Mouse (Mus musculus): ENCODE results near the gene Rab11fip5.

Rab11fip5 gene

GRCm38 (mm10) chr6:85366387-85366786, 8.0 kb downstream of the Rab11fip5 start:
- CTCF ChIA-PET, result interaction anchor here in 1 of 4 experiments (0.6 kb wide), 1 partner anchor 59 kb away, joined by 3 read pairs; no protein-coding TSS in a partner anchor
- POLR2A ChIA-PET, result interaction anchor here in 3 of 4 experiments (0.6 to 3.6 kb wide), 7 partner anchors 8 to 151 kb away, joined by 3 to 22 read pairs (median 4); partner anchors contain the start of gene Rab11fip5 (in 2 of the 3)

GRCm38 (mm10) chr6:85364439-85364838, 10.0 kb downstream of the Rab11fip5 start:
- CTCF ChIA-PET, result interaction anchor here in 3 of 4 experiments (0.6 to 1.5 kb wide), 4 partner anchors 15 to 1133 kb away, joined by 3 to 4 read pairs (median 3); no protein-coding TSS in a partner anchor

GRCm38 (mm10) chr6:85363906-85364260, 10.6 kb downstream of the Rab11fip5 start:
- CTCF ChIA-PET, result interaction anchor here in 3 of 4 experiments (0.6 to 0.7 kb wide), 3 partner anchors 14 to 1134 kb away, joined by 3 read pairs; no protein-coding TSS in a partner anchor
- POLR2A ChIA-PET, result interaction anchor here in 3 of 4 experiments (0.7 to 3.6 kb wide), 6 partner anchors 11 to 20 kb away, joined by 3 to 22 read pairs (median 8); partner anchors contain the start of gene Rab11fip5 (in 3 of the 3)

More at GRCm38 (mm10) chr6:85364439-85364838, 10.0 kb downstream of the Rab11fip5 start:
- POLR2A ChIA-PET, result interaction anchor here in 3 of 4 experiments (1.0 to 3.6 kb wide), 6 partner anchors 10 to 15 kb away, joined by 3 to 22 read pairs (median 8); partner anchors contain the start of gene Rab11fip5 (in 3 of the 3)

GRCm38 (mm10) chr6:85363231-85363905, 11.1 kb downstream of the Rab11fip5 start:
- ChIA-PET POLR2A (interaction anchor here in 3 of 4 experiments (0.7 to 3.6 kb wide), 3 partner anchors 11 to 21 kb away, joined by 3 to 22 read pairs (median 18); partner anchors contain the start of gene Rab11fip5 (in 2 of the 3)), CTCF (no interaction called here)

- POLR2A ChIA-PET, result interaction anchor here in 2 of 4 experiments (0.8 to 7.6 kb wide), 6 partner anchors 9 to 89 kb away, joined by 3 to 94 read pairs (median 22); partner anchors contain the start of genes Rab11fip5 (in 2 of the 2), Cct7 (in 1 of the 2) and Pradc1 (in 1 of the 2)
- CTCF ChIA-PET, result interaction anchor here in 3 of 4 experiments (1.1 to 3.6 kb wide), 6 partner anchors 12 to 208 kb away, joined by 3 to 13 read pairs (median 4); partner anchors contain the start of gene Rab11fip5 (in 2 of the 3)
Observed at GRCm38 (mm10) chr6:85362610-85363009, 11.8 kb downstream of the Rab11fip5 start.

GRCm38 (mm10) chr6:85360311-85360710, 14.1 kb downstream of the Rab11fip5 start:
- POLR2A ChIA-PET, result interaction anchor here in 3 of 4 experiments (0.5 to 7.6 kb wide), 27 partner anchors 11 to 266 kb away, joined by 3 to 94 read pairs (median 6); partner anchors contain the start of genes Rab11fip5 (in 3 of the 3), Pradc1 (in 2 of the 3), Cct7 (in 1 of the 3) and Emx1 (in 1 of the 3)
- CTCF ChIA-PET, result interaction anchor here (0.5 to 3.6 kb wide), 10 partner anchors 14 to 224 kb away, joined by 3 to 13 read pairs (median 6); partner anchors contain the start of gene Rab11fip5 (in 2 of the 4)

GRCm38 (mm10) chr6:85358877-85359276, 15.6 kb downstream of the Rab11fip5 start:
- CTCF ChIA-PET, result interaction anchor here in 3 of 4 experiments (0.9 to 2.3 kb wide), 4 partner anchors 12 to 38 kb away, joined by 4 to 7 read pairs (median 6); no protein-coding TSS in a partner anchor
- POLR2A ChIA-PET, result interaction anchor here in 3 of 4 experiments (1.3 to 7.6 kb wide), 6 partner anchors 10 to 93 kb away, joined by 4 to 94 read pairs (median 18); partner anchors contain the start of genes Rab11fip5 (in 3 of the 3) and Pradc1 (in 1 of the 3)

GRCm38 (mm10) chr6:85356682-85357465, 17.6 kb downstream of the Rab11fip5 start:
- POLR2A ChIA-PET, result interaction anchor here in 3 of 4 experiments (0.6 to 7.6 kb wide), 9 partner anchors 10 to 252 kb away, joined by 3 to 94 read pairs (median 5); partner anchors contain the start of gene Rab11fip5 (in 2 of the 3)
- CTCF ChIA-PET, result interaction anchor here in 3 of 4 experiments (0.6 to 1.8 kb wide), 8 partner anchors 11 to 1888 kb away, joined by 3 to 7 read pairs (median 3); no protein-coding TSS in a partner anchor

- ChIA-PET CTCF (interaction anchor here (0.6 to 1.8 kb wide), 12 partner anchors 9 to 200 kb away, joined by 3 to 7 read pairs (median 4); no protein-coding TSS in a partner anchor), POLR2A (interaction anchor here in 3 of 4 experiments (0.6 to 7.6 kb wide), 7 partner anchors 13 to 65 kb away, joined by 3 to 94 read pairs (median 4); partner anchors contain the start of gene Rab11fip5 (in 2 of the 3))
Observed at GRCm38 (mm10) chr6:85355753-85356152, 18.7 kb downstream of the Rab11fip5 start.

- ChIA-PET CTCF (interaction anchor here in 3 of 4 experiments (0.6 to 2.0 kb wide), 5 partner anchors 20 to 200 kb away, joined by 3 to 5 read pairs (median 3); no protein-coding TSS in a partner anchor), POLR2A (interaction anchor here in 2 of 4 experiments (0.7 to 2.4 kb wide), 5 partner anchors 8 to 41 kb away, joined by 3 to 7 read pairs (median 3); no protein-coding TSS in a partner anchor)
Observed at GRCm38 (mm10) chr6:85354709-85355108, 19.7 kb downstream of the Rab11fip5 start.

- POLR2A ChIA-PET, result interaction anchor here in 1 of 4 experiments (0.6 to 2.4 kb wide), 2 partner anchors 27 to 77 kb away, joined by 5 to 7 read pairs; no protein-coding TSS in a partner anchor
- CTCF ChIA-PET, result interaction anchor here in 2 of 4 experiments (0.7 to 2.0 kb wide), 4 partner anchors 20 to 43 kb away, joined by 3 to 5 read pairs (median 4); partner anchors contain the start of gene Rab11fip5 (in 1 of the 2)
Observed at GRCm38 (mm10) chr6:85353706-85354105, 20.7 kb downstream of the Rab11fip5 start.

- ChIA-PET CTCF (interaction anchor here in 1 of 4 experiments (1.6 to 2.9 kb wide), 2 partner anchors 48 to 195 kb away, joined by 3 to 8 read pairs; no protein-coding TSS in a partner anchor), POLR2A (interaction anchor here in 3 of 4 experiments (0.6 to 2.7 kb wide), 6 partner anchors 11 to 114 kb away, joined by 3 to 17 read pairs (median 4); partner anchors contain the start of gene Rab11fip5 (in 2 of the 3))
Observed at GRCm38 (mm10) chr6:85350157-85350556, 24.3 kb downstream of the Rab11fip5 start.

GRCm38 (mm10) chr6:85349246-85349645, 25.2 kb downstream of the Rab11fip5 start:
- ChIA-PET POLR2A (interaction anchor here in 2 of 4 experiments (0.9 to 2.7 kb wide), 11 partner anchors 10 to 102 kb away, joined by 3 to 17 read pairs (median 6); partner anchors contain the start of genes Cct7 (in 1 of the 2), Pradc1 (in 1 of the 2), Rab11fip5 (in 1 of the 2) and Sfxn5 (in 1 of the 2)), CTCF (interaction anchor here (0.9 to 3.7 kb wide), 13 partner anchors 10 to 194 kb away, joined by 3 to 41 read pairs (median 5); partner anchors contain the start of genes Rab11fip5 (in 1 of the 4) and Sfxn5 (in 1 of the 4))

GRCm38 (mm10) chr6:85348133-85348532, 26.3 kb downstream of the Rab11fip5 start:
- ChIA-PET CTCF (interaction anchor here (0.5 to 3.7 kb wide), 15 partner anchors 9 to 193 kb away, joined by 3 to 41 read pairs (median 7); partner anchors contain the start of gene Rab11fip5 (in 1 of the 4)), POLR2A (interaction anchor here in 3 of 4 experiments (0.8 to 2.9 kb wide), 20 partner anchors 9 to 210 kb away, joined by 3 to 17 read pairs (median 5); partner anchors contain the start of genes Cct7 (in 2 of the 3), Pradc1 (in 2 of the 3), Rab11fip5 (in 2 of the 3) and Sfxn5 (in 1 of the 3))

- CTCF ChIA-PET, result interaction anchor here (0.5 to 3.7 kb wide), 72 partner anchors 9 to 242 kb away, joined by 3 to 41 read pairs (median 5); partner anchors contain the start of genes Rab11fip5 (in 3 of the 4), Spr (in 2 of the 4), Noto (in 1 of the 4) and Sfxn5 (in 1 of the 4)
- POLR2A ChIA-PET, result interaction anchor here (0.6 to 5.1 kb wide), 37 partner anchors 8 to 209 kb away, joined by 3 to 28 read pairs (median 4); partner anchors contain the start of genes Pradc1 (in 4 of the 4), Rab11fip5 (in 2 of the 4), Spr (in 2 of the 4) and Cct7 (in 1 of the 4)
Observed at GRCm38 (mm10) chr6:85346028-85346634, 28.3 kb downstream of the Rab11fip5 start.

All from embryonic stem cell, embryonic (primary cell).